Mouse (Mus musculus) granulocyte monocyte progenitor cell, adult 5-6 weeks (primary cell): ENCODE data around the gene Birc5. TPM values are rescaled to one million over a fixed set of nuclear protein-coding genes. Genes with fewer than 3 reads are reported as not detected.
A peak's percentile ranks its signal among the peaks of the same experiment; 100 is the strongest.

Experiments used
- ATAC-seq: replicated peaks from 2 replicates; pipeline ENCODE4 v1.8.0; 2016; ENCODE audit warnings: mild to moderate bottlenecking, moderate TSS enrichment, inconsistent platforms; ENCODE audit not compliant: poor library complexity, severe bottlenecking
- total RNA-seq, 2 experiments: library from RNA; stranded (forward) in 1 of 2; stranded (reverse) in 1 of 2; fragments of 200-712, 200-1000 nt in 1 of 2; fragments of >200 nt in 1 of 2; fragmentation: Nextera tagmentation in 1 of 2; gene quantifications; 2 replicates each; pipeline ENCODE4 v1.2.3; 2014 to 2017

Gene Birc5
- total RNA-seq, 2 experiments from 2014 or later, result 128 to 221 TPM

DNA sequence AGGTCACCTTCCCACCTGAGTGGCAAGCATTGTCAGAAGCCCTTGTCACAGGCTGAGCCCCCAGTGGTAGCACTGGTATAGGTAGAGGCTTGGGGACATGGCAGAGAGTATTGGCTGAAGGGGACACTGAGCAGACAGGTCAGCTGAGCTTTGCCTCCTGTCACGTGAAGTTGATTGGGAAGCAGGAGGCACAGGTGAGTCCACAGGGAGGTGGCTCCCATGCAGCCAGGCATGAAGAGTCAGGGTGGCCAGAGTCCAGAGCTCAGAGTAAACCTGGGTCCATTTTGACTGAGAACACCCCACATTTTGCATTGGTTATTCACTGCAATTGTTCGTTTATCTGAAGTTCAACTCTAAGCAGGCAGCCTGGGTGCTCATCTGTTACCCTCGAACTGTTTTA lies 3.8 kb downstream of the Birc5 start:
- no peak for ATAC-seq

DNA sequence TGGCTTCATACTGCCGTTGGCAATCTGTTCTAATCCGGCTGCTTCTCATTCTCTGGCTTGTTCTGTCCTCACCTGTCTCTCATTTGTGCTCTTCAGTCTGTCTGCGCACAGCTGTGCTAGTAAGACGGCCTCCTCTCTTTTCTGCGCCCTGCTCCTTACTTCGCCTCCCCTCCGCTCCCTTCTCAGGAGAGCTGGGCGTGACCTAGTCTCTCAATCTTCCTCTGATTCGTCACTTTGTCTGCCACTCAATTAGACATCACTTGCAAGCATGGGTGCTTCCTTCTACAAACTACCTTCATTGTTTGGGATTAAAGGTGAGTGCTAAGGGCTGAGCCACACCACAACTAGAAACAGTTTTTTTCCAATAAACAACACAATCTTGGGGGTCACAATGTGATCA lies 5.2 kb downstream of the Birc5 start:
- ATAC-seq, result no peak

GRCm38 (mm10) chr11:117855360-117855759 lies 6.3 kb downstream of the Birc5 start:
- ATAC-seq, result peak; percentile 72

- no peak for ATAC-seq
Measured at GRCm38 (mm10) chr11:117855975-117856374, 6.9 kb downstream of the Birc5 start.

GRCm38 (mm10) chr11:117857462-117857861 lies 8.4 kb downstream of the Birc5 start:
- no peak for ATAC-seq

- no peak for ATAC-seq
Measured at GRCm38 (mm10) chr11:117858392-117858791, 9.3 kb downstream of the Birc5 start.

DNA sequence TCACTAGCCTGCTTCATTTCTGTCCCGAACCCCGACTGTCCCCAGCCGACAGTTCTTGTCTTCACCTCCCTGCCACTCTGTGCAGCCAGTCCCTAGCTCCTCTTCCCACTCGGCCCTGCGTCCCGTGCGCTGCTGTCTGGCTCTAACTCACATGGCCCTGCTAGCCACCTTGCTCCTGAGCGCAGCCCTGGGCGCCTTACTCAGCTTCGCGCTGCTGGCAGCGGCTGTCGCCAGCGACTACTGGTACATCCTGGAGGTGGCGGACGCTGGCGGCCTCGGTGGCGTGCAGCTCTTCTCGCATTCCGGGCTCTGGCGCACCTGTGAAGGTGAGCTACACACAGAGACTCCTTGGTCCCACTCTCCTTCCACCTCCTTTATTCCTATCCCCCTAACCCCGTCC lies 11.6 kb downstream of the Birc5 start, which contains the start of gene Tmem235:
TSS of gene Tmem235 (plus strand) at position 152 of the 400 bp plus-strand sequence.
- ATAC-seq, result no peak

DNA sequence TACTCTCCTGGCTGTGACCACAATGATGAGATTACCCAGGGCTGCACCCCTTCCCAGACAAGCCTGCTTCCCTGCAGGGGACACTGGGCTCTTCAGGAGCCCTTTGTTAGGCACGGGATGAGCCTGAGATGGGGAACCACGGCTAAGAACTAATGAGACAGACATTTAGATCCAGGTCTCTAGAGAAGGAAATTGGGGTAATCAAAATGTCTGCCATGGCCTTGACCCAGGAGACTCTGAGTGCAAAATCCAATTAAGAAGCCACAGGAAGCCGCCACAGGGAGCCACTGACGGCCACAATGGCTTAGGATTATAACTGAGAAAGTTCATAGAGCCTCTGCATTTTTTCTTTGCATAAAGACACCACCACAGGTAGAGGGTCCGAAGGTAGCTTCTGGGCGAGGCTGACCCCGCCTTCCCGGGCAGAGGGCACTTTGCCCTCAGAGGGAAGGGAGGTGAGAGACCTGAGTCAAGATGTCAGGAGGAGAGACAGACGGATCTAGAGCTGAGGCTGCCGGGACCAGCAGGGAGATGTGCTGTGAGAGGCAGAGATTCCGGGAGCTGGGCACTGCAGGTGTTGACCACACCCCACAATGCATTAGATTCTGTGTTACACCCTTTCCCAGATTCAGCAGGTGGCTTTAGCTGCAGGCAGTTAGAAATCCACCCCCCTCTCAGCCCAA lies 14.3 kb downstream of the Birc5 start:
- no peak for ATAC-seq

DNA sequence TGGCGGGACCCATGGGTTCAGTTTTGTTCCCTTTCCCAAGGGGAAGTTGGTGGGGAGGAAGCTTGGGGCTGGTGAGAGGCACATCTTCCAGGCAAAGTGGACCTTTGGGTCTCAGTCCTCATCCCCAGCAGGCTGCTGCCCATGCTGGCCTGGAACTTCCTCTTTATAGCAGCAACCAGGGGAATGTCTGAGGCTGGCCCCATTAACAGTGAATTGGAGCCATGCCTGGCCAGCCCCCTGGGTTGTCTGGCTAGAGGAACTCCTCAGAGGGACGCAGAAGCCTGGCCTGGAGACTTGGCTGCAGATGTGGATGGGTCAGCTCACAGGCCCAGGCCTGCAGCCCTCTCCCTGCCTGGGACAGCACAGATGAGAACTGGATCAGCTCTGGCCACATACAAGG lies 15.8 kb downstream of the Birc5 start:
- ATAC-seq, result peak; percentile 67

DNA sequence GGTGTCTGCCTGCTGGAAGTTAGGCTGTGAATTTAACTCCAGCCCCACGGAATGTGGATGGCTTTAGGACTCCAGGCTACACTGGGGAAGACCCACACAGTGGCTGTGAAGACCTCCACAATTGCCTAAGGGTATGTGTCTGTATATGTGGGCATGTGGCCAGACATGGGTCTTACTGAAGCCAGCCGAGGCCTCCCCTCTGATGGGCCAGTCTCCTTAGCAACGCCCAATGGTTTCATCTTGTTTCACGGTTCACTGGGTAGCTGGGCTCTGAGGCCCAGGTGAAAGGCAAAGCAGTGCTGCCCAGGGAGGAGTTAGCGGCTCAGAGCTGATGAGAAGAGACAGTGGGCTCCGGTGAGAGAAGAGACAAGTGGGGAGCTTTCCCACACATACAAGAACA lies 16.9 kb downstream of the Birc5 start:
- ATAC-seq, result no peak

DNA sequence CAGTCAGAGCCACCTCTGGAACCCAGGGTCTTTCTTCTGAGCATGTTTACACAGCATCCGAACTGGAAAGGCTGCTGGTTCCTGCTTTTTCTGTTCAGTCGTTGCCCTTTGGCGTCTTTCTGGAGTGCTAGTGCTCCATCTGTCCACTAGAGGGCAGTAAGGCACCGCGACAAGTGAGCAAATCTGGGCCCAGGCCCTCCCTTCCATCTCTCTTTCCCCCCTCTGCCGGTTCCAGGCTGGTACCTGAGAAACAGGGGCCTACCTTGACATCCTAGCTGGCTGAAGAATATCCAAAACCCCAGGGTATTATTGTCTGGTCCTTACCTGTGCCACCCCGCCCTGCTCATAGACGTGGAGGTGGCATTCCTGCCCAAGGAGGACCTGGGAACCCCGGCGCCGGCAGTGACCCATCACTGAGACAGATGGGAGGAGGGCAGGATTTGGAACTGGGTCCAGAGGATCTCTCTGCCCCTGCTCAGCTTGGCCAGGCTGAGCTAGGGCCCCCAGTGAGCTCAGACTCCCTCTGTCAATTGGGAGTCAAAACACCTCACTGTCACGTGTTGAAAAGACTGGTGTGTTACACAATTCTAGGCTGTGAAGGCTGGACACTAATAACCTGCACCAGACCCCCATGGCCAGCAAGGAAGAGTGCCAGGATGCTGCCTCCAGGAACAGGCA lies 21.8 kb downstream of the Birc5 start:
- ATAC-seq, result peak; percentile 58

DNA sequence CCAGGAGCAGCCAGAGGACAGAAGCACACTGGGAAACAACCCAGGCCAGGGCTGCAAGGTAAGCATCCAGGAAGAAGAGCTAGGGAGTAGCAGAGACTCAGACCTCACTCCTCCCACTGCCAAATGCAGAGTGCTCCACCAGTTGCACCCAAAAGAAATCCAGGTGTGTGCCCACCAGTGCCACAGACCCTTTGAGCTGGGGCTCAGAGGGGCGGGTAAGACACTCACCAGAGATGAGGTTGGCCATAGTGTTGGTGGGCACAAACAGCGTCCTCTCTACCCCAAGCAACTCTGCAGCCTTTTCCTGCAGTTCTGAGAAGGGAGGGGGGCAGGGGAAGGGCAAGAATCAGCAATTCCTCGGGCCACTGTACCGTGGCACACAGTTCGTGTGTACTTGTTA lies 22.3 kb downstream of the Birc5 start:
- ATAC-seq, result no peak

DNA sequence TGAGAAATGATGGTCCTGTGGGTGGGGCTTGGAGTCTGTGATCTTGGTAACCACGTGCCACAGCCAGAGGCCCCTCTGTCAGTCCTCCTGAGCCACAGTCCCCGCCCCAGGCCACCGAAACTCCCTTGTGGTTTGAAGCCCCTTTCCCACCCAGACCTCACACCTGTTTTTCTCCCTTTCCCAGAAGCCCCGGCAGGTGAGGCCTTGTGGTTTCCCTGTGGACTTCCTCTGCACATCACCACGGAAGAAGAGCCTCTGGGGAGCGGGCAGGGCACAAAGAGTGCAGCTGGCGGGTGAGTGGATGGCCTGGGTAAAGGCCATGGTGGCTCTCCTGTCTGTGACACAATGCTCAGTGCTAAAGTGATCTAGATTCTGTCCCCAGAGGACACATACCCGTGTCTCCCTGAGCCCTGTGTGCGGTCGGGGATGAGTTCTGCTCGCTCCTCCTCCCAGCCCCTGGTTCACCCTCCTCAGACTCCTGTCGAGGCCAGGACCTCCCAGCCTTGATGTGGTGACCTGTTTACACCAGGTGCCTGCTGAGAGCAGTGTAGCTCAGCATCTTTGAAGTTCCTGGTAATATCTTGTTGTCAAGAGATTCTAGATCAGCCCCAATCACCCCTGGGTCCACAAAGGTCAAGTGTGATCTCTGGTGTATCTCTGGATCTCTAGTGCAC lies 23.0 kb downstream of the Birc5 start:
- ATAC-seq, result no peak

DNA sequence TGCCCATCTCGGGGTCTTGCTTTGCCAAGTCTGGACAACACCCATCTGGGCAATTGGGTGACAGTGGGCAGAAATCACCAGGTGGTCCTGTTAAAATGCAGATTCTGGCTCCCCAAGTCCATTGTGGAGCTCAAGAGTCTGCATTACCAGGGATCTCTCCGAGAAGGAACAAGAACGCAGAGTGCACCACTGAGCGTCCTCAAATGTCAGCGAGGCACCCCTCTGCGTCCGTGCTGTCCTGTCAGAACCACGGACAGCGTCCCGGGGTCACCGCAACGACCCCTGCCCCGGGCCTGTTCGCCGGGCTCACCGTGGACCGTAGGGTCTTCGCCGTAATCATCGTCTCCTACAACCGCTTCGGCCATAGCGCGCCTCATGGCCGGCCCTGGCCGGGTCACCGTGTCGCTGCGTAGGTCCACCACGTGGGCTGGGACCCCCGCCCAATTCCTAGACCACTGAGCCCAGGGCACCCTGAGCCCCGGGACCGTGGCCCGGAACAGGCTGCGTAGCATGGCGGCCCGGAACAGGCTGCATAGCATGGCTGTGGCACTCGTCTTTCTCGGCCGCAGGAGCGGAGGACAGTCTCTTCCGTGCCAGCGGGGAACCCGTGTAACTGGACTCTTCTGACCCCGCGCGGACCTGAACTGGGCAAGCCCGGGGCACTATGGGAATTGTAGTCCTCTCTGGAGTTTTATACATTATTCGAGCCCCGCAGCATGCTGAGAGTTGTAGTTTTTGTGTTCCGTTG lies 24.0 kb downstream of the Birc5 start, which contains the start of gene Tha1:
TSS of gene Tha1 (minus strand) at position 621 of the 748 bp plus-strand sequence.
- peak; percentile 62 for ATAC-seq

DNA sequence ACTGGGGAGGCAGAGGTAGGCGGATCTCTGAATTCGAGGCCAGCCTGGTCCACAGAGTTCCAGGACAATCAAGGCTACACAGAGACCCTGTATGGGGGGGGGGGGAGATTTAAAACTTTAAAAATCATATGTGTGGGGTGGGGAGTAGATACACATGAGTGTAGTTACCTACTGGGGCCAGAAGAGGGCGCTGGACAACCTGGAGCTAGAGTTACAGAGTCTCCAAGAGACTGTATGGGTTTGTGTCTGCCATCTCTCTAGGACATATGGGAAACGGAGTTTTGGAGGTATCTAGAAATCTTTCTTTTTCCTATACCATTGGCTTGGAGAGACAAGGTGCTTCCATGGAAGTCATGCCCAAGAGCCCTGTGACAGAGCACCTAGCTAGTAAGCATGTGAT lies 25.4 kb downstream of the Birc5 start:
- no peak for ATAC-seq

- no peak for ATAC-seq
Measured at GRCm38 (mm10) chr11:117875681-117876080, 26.6 kb downstream of the Birc5 start.

DNA sequence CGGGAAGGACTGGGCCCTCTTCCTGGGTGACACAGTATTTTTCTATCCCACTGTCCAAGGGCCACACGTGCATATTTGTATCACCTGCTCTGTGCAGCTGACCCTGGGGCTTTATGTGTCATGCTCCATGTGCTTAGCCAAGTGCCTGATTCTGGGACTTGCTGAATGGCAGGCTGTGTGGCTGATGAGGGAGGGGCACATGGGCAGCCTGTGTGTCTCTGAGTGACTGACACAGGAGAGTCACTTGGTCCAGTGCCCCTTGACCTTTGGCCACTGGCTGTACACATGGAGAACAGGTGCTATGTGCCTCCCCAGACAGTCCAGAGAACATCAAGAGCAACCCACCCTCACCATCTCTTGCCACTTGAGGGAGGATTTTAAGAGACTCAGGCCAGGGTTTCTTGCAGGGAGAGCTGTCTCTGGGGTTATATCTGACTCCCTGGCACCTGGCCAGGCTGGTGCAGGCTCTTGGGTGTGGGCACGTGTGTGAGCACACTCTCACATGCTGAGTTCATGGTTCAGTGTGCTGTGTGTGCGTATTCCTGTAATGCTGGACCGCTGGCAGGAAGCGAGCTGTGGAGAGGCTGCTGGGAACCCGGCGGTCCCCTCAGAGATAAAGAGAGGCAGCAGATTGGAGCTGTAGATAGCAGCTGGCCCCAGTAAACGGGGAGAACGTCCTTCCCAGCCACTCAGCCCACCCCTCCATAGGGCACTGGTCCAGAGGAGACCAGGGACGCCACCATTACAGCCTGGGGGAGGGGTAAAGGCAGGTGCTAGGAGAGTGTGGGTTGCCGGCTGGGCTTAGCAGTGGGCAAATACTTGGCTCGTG lies 29.1 kb downstream of the Birc5 start:
- peak; percentile 26 for ATAC-seq

GRCm38 (mm10) chr11:117878892-117879291 lies 29.8 kb downstream of the Birc5 start:
- ATAC-seq, result peak; percentile 63

GRCm38 (mm10) chr11:117879676-117880075 lies 30.6 kb downstream of the Birc5 start:
- ATAC-seq, result no peak
